Mouse (Mus musculus) layer of hippocampus, postnatal 25 days (tissue): ENCODE measurements around the gene Rnh1. TPM values are rescaled to one million over a fixed set of nuclear protein-coding genes. Genes with fewer than 3 reads are reported as not detected.
A peak's percentile ranks its signal among the peaks of the same experiment; 100 is the strongest.

ENCODE experiments used
- DNase-seq, 2 experiments: peaks; one replicate each; pipeline ENCODE4 v3.0.0; 2022; ENCODE audit warnings: mixed read lengths in 2 of 2, low spot score in 1 of 2; ENCODE audit errors: extremely low spot score in 1 of 2
- total RNA-seq, 2 experiments: library from RNA; stranded (reverse); gene quantifications; 2 replicates each; pipeline ENCODE4 v1.2.3; 2021

Gene Rnh1
- total RNA-seq, 2 experiments from 2014 or later = 32.5 to 36.5 TPM

DNA sequence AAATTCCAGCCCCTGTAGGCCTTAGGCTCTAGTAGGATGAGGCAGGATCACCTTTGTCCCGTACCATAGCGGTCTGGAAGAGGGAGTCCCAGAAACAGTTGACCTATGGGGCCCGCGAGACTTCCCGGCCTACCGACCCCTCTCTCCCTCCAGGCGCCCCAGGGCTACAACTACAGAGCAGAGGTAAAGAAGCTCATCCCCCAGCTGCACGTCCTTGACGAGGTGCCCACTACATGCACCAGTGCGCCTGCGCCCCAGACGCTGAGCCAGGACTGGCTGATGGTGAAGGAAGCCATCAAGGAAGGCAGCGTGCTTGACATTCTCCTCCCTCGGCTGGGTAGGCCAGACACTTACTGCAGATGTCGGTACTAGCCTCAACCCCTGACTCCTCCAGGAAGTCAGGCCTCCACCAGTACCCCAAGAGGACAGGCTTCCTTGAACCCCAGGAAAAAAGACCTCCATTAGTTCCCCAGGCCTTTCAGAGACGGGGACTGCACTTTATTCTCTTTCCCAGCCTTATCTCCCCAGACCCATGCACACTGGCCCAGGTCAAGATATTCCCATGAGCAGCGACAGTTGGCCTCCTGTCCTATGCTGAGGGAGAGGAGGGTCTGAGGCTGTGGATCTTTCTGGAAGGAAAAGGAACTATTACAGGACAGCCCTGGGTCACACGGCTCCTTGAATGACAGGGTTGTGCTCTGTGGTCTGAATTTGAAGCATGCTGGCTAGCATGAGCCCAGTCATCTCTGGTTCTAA lies 33.7 kb upstream of the Rnh1 start:
- DNase-seq = no peak

DNA sequence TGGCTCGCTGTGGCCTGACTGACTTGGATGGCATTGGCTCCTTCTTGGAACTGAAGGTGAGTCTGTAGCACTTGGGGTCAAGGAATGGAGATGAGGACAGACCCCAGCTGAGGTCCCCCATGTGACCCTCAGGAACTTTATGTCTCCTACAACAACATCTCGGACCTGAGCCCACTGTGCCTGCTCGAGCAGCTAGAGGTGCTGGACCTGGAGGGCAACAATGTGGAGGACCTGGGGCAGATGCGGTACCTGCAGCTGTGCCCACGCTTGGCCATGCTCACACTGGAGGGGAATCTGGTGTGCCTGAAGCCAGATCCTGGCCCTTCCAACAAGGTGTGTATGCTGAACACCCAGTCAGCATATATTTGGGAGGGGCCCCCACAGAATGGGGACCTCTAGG lies 32.8 kb upstream of the Rnh1 start:
- DNase-seq = no peak

DNA sequence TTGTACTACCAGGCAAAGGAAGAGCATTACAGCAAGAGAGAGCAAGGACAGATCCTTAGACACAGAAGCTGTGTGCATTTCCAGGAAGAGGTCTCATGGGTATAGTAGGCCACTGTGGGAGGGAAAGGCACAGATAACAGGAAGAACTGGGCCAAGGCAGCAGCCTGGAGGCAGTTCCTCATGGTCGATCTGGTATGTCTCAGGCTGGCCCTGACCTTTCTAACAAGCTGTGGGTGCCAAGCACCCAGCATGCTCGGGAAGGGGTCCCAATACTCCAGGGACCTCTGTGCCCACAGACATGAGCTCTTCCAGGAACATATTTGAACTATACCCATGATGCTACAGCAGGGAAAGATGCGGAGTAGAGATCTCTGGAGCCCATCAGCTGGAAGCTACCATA lies 31.9 kb upstream of the Rnh1 start:
- no peak for DNase-seq

DNA sequence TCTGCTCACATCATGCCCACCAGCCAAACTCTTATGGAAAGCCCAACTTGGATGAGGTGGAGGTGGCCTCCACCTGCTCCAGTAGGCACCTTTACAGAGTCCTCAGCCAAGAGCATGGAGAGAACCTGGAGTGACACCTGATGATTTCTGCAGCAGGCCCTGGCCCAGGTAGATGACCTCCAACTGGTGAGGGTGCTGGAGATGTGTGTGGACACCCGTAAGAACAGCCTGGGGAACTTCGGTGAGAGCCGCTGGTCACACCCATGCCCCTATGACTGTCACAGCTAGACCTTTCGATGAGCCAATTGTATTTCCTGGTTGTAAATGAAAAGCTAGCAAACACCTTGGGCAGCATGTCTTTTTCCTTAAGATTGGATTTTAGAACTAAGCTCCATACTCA lies 25.5 kb upstream of the Rnh1 start:
- no peak for DNase-seq

DNA sequence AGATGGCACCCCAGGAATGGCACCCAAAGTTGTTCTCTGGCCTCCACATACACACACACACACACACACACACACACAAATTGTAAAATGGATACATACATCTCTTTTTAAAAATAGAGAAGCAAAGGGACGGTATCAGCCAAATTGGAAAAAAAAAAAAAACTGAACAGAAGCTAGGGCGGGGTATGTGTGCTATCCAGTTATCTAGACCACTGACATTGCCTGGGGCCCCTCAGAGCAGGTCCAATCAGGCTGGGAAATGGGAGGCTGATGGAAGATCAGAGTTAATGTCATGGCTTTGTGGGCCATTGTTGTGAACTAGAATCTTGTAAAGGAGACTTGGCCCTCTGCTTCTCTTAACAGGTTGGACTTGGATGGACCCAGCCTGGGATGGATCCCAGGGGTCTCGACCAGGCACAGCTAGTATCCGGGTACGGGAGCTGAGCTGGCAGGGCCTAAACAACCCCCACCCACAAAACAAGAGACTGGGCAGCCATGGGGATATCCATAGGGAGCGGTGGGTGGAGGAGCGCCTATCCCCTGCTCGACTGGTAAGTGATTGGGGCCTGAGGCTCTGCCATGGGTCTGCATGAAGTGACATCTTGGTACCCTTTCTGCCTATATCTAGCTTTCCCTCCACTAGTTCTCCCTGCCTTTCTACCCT lies 24.1 kb upstream of the Rnh1 start:
- no peak for DNase-seq

DNA sequence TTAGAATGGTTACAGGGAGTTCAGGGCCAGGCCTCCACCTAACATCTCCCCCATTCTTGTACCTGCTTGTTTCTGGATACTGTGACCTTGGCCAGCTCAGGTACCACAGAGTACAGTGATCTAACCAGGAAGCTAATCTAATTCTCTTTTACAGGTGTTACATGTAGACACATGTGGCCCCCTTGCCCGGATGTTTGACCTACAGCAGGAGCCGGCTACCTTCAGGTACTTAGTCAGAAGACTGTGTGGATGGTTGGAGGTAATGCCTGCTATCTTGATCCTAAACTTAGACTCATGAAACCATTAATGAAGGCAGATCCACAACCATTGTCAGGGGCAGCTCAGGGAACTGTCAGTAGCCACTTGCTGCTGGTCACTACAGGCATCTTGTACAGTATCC lies 23.1 kb upstream of the Rnh1 start:
- no peak for DNase-seq

DNA sequence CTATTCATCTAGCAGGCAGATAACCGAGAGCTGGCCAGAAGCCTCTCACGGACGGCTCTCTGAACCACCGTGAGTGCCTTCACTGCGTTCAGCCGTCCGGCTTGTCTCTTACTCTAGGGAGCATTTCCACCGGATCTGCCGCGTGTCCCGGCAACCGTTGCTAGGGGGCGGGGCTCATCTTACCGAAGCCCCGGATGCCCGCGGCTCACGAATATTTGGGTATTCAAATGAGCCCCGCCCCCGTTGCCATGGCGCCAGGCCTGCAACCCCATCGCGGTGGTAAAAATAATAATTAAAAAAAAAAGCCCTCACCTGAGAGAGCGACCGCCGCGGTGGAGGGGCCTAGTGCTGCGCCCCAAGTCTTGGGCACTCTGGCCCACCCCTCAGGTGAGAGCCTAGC lies 22.2 kb upstream of the Rnh1 start:
- peak; percentile 73 to 82 for DNase-seq

DNA sequence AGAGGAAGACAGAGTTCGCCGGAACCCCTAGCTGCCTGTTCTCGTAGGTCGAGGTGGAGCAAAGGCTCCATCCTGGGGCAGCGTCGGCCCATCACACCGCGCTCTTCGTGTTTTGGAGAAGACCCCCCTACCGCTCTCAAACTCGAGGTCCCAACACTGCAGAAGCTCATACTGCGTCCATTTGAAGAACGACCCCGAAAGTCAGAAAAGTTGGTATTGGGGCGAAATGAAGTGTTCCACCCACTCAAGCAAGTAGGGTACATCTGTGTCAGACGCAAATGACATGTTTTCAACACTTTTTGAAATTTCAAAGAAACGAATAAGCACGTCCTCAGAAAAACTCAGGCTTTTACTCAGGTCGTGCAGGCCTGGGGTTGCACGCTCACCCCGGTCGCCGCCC lies 21.8 kb upstream of the Rnh1 start:
- no peak for DNase-seq

DNA sequence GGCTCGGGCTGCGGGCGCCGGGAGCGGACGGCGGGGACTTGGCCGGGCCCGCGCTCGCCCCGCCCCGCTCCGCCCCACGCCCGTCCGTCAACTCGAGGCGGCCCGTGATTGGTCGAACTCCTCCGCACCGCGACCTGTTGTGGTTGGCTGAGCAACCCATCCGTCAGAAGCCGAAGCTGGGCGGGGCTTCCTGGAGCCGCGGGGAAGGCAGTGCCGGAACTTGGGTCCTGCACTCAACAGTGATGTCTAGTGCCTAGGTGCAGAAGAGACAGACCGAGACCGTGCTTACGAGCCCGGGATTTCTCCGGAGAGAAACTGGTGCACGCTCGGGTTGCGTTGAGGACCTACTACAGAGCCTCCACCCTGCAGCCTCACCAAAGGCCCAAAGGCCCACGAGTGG lies 21.3 kb upstream of the Rnh1 start, which contains the start of the genes Hras and Lrrc56:
Gene Hras (minus strand): TSS at position 58 of the 400 bp plus-strand sequence.
Gene Lrrc56 (plus strand): TSS at position 210 of the 400 bp plus-strand sequence.
- peak; percentile 95 for DNase-seq

DNA sequence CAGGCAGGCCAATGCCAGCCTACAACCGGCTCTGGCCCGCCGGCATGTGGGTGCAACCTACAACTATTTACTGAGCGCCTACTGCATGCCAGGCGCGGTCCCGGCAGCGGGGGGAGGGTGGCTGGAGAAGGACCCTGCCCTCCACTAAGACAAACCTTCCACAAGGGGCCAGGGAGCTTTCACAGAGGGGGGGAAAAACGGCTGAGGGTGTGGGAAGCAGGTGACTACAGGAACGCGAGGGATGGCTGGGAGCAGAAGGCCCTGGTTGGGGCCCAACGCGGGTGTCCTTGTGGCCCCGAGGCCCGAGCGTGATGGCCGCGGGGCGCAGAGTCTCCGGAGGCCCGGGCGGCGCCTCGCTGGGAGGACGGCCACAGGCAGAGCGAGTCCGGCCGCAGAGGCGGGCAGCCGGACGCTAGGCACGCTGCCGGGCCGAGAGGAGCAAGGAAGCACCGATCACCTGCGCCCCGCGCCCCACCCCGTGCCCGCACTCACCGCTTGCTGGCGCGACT lies 20.7 kb upstream of the Rnh1 start:
- DNase-seq = peak; percentile 27 to 33

DNA sequence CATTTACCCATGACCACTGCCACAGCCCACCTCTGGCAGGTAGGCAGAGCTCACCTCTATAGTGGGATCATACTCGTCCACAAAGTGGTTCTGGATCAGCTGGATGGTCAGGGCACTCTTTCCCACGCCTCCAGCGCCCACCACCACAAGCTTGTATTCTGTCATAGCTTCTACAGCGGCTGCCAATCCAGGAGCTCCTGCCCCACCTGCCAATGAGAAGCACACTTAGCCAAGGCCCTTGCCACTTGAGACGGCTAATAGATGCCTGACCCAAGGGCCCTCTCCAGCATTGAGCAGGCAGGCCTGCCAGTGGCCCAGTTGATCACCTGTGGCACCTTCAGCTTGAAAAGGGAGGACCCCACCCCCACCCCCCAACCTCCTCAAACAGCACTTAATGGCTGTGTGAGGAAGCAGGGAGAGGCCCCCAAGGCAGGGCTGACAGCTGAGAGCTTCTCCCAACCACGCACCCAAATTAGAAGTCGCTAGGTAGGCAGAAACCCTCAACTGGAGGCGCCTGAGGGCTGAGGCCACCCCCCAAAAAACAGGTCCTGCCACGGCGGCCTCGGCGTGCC lies 20.2 kb upstream of the Rnh1 start:
- no peak for DNase-seq

DNA sequence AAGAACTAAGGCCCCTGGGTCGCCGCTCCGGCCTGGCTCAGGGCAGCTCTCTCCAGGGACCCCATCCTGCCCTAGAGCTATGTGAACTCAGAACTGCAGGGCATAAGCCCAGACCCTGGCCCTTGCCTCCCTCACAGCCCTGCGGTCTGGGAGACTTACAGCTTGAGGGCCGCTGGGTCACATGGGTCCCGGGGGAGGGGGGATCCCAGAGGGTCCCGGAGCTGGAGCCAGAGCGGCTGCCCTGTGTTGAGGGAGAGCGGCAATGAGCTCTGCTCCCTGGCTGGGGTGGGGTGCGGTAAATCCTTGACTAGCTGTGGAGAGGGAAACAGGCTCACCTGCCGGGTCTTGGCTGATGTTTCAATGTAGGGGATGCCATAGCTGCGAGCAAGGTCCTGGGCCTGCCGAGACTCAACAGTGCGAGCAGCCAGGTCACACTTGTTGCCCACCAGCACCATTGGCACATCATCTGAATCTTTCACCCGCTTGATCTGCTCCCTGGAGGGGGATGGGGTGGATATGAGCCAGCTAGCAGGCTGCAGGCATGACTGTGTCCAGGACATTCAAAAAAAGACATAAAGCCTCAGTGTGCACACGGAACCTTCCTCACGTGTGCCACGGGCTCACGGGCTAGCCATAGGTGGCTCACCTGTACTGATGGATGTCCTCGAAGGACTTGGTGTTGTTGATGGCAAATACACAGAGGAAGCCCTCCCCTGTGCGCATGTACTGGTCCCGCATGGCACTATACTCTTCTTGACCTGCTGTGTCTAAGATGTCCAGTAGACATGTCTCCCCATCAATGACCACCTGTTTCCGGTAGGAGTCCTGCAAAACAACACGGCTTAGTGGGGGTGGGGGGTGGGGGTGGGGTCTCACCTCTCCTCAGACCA lies 19.4 kb upstream of the Rnh1 start:
- no peak for DNase-seq

DNA sequence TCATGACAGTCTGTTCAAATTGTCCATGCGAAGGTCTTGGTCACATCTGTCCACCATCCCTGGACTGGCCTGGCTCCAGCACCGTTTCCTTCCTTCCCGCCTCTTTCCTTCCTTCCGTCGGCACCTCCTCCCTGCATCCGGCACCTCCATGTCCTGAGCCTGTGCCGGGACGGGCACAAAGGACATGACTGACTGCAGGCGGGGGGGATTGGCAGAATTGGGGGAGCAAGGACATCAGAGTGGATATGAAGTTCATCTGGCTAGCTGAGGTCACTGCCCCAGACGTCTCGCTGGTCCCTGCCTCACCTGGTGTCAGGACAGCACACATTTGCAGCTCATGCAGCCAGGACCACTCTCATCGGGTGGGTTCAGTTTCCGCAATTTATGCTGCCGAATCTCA lies 18.4 kb upstream of the Rnh1 start:
- no peak for DNase-seq

DNA sequence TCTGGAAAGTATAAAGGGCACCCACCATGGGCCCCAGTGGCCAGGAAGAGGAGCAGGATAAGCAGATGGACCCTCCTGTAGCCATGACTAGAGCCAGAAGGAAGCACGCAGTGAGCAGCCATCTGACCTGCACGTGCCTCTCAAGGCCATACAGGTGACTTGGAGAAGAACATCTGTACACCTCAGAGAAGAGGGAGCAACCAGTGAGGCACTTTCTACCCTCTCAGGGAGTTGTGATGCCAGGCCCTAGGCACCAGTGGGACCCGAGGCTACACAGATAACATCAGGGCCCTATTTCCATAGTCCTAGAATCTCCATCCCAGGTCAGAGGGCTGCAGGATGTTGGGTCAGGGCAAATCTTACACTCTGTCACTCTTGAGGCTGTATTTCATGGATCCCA lies 17.6 kb upstream of the Rnh1 start:
- no peak for DNase-seq

DNA sequence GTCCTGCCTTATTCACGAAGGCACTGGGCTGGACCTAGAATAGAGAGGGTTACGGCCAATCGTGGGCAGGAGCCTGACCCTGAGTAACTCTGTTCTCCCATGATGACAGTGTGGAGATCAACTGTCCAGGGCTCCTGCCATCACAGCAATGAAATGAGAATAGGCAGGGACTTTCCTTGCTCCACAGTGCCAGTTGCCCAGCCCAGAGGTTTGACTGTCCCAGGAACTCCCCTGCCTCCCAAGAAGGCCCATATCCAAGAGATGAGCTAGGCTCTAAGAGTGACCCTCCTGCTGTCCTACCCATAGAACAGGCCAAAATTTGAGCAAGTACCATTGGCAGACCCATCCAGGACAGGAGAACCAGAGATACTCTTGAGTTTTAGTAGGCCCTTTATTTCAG lies 16.1 kb upstream of the Rnh1 start:
- no peak for DNase-seq

DNA sequence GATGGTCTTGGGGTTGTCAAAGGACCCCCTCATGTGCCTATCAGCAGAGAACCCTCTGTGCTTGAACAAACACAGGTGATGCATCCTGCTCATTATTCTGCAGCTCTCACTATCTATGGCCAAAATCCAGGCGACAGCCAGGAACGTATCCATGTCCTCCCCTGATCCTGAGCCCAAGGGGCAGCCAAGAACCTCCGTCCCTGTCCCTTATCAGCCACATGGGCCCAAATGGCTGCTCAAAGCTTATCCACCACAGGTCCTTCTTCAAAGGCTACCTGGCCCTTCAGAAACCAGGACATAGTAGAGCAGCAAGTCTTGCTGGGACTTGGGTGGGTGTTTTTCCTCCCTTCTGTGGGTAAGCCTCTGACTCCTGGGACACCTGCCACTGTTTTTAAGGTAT lies 15.5 kb upstream of the Rnh1 start:
- no peak for DNase-seq

DNA sequence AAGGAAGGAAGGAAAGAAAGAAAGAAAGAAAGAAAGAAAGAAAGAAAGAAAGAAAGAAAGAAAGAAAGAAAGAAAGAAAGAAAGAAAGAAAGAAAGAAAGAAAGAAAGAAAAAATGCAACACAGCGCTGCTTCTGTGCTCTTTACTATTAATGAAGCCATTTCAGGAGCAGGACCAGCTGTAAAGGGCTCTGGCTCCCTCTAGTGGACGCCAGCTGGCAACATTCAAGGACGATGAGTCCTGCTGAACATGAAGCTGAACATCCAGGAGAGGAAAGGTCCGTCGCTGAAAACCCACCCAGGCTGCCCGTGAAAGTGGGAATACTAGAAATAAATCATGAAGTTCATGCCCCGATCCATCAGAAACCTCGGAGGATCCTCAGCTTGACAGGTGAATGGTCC lies 3.5 kb upstream of the Rnh1 start:
- DNase-seq = peak; percentile 63 to 90

DNA sequence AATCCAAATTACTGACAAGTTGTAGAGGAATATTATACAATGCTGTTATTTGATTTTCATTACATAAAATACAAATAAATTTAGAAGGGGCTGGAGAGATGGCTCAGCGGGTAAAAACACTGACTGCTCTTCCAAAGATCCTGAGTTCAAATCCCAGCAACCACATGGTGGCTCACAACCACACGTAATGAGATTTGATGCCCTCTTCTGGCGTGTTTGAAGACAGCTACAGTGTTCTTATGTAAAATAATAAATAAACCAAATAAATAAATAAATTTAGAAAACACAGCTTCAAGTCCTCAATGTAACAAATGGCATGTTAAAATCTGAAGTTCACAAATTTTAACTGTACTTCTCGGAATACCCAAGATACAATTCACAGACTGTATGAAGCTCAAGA lies 2.4 kb upstream of the Rnh1 start:
- no peak for DNase-seq

DNA sequence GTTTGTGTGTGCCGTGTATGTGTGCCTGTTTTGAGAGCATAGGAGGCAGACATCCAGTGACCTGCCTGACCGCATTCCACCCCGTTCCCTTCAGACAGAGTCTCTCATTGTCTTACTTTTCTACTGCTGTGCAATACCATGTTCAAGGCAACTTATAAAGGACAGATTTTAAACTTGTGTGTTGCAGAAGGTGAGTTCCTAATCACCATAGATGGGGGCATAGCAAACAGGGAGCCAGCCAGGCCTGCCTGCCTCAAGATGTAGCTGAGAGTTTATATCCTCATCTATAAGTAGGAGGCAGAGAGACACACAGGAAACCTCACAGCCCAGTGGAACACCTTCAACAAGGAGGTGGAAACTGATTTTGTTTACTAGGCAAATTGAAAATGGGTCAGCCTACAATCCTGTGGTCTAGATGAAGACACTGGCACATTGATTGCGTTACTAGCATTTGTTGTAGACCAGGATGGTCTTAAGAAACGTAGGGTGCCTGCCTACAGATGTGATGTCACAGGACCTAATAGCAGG lies 730 bp upstream of the Rnh1 start:
- no peak for DNase-seq

DNA sequence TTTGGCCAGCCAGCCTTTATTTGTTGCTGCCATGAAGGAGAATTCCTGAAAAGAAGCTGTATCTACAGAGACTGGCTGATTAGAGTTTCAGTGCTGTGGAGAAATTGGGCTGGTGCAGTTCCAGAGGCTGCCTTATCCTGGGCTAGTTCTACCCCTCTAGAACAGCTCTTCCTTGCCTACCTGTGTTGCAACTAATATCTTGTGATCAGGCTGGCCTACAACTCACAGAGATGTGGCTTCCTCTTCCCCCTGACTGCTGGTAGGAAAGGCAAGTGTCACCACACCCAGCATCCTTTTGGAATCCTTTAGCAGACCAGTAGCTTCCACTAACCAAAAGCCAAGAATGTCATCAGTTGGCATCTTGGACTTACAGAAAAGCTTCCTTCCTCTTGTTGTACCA lies 2.8 kb downstream of the Rnh1 start:
- no peak for DNase-seq
